Mouse (Mus musculus) erythroid progenitor cell, adult 5-6 weeks (primary cell): Measurements from ENCODE around the gene Slc12a7. TPM values are rescaled to one million over a fixed set of nuclear protein-coding genes. Genes with fewer than 3 reads are reported as not detected.
"Not testable (repeated sequence)": the region's sequence is repeated elsewhere in the genome, so short reads cannot be mapped to it uniquely, and the experiment has no call there.

Experiments used
- ATAC-seq: replicated peaks from 2 replicates; pipeline ENCODE4 v1.8.0; 2016; ENCODE audit warnings: moderate number of reproducible peaks, mild to moderate bottlenecking, moderate TSS enrichment, inconsistent platforms; ENCODE audit not compliant: poor library complexity, low FRiP score, severe bottlenecking
- total RNA-seq, 2 experiments: library from RNA; stranded (forward) in 1 of 2; stranded (reverse) in 1 of 2; fragments of 150-400 nt in 1 of 2; fragments of 186-747, 209-891 nt in 1 of 2; gene quantifications; 2 replicates each; pipeline versions ENCODE4 v1.2.3 to v1.2.4; 2015 to 2017; ENCODE audit warnings: low replicate concordance in 2 of 2

Slc12a7 gene
- 1.7 and 4.3 TPM in 2 replicates for total RNA-seq (2015; ENCODE audit: low replicate concordance)
- 1.1 and 1.5 TPM in 2 replicates for total RNA-seq (2017; ENCODE audit: low replicate concordance)

DNA sequence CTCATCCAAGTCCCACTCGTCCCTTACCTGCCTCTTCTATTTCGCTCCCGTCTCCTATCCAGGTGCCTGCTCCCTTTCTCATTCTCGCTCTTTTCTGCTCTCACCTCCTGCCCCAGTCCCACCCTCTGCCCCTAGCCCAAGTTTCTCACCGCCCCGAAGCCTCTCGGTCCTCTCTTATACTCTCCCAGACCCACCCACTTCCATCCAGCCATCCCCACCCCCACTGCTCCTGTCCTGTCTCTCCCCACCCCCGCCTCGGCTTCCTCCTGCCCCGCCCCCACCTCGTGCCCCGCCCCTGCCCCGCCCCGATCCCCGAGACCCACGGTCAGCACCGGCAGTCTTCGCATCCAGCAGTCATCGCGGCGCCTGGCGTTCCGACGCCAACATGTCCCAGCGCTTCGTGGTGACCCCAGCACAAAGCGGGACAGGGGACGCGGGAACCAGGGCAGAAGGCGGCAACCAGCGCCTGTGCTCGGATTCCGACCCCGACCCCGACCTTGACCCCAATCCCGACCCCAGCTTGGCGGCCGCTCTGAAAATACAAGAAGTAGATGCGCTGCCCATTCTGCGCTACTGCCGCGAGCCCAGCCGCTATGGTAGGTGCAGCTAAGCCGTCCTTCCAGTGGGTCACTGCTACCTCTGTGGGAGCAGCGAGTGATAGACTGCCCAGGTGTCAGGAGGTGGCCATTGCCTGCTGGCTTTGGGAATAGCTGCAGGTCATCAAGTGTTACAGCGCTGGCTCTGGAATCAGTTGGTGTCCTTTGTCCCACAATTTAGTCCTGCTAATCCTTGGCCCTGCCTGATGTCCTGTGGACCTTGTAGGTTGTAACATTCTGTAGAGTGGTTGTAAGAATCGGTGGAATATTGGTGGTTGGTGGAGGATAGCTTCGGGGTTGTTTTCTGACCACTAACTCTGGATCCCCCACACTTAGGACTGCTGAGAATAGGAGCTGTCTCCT, at the start of gene Slc12a7:
Gene Slc12a7, plus strand, starts transcription at position 353 of the 959 bp plus-strand sequence.
- no peak for ATAC-seq

DNA sequence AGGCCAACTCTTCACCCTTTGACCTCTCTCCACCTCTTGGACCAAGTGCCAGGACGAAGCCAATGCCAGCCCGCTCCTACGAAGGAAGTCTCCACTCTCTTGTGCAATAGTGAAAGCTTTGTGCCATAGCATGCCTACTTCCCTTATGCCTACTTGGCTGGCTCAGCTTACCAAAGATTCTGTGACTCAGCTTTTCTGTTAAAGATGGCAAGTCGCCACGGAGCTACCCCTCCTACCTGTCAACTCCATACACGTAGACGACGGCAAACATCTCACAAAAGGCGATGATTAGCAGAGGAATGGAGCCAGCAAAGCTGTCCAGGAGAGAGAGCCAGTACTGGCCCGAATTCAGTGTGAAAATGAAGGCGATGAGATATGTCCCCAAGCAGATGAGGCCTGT, 49.2 kb upstream of the Slc12a7 start:
- no peak for ATAC-seq

DNA sequence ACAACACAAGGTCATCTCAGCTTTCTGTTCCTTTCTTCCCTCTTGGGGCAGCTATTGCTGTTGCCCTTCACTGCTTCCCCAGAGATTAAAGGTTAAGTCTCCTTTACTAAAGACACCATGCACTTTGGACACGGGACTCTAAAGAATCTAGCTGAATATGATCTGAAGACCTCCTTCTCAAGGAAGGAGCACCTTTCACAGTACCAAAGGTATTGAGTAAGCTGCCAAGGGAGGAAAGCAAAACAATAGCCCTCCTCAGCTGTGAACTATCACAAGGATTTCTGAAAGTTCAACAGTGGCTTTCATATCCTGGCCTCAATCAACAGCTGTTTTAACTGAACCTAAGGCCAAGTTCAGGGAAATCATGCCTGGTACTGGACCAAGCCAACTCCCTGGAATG, 48.5 kb upstream of the Slc12a7 start:
- ATAC-seq: no peak

DNA sequence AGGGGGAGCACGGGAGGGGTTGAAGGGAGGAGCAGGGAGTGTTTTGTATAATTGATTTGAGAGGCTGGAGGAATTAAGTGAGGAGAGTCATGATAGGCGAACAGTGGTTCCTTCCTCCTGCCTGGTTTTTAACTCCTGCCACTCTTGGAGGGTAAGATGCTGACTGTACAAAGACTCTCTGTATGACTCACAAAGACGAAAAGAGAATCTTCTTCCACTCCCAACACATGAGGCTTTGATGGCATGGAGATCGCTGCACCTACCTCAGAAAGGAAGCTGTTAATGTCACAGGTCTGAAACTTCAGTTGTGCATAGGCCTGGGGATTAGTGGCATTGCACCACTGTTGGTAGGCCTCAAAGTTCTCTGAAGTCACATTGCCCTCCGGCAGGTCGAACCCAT, 47.4 kb upstream of the Slc12a7 start:
- ATAC-seq: no peak

DNA sequence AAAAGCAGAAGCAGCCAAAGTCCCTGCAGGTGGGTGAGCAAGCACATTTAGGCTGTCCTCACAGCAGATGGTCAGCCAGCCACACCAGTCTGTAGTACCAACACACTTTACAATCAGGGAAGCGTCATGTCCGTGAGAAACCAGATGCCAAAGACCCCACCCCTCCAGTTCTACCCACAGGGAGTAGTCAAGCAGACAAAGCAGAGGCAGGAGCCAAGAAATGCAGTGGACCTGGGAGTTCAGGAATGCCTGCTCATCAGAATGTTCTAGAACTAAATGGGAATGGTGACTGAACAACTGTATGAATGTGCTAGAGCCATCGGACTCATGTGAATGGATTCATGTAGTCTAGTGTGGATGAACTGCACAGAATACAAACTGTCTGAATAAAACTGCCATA, 45.3 kb upstream of the Slc12a7 start:
- no peak for ATAC-seq

DNA sequence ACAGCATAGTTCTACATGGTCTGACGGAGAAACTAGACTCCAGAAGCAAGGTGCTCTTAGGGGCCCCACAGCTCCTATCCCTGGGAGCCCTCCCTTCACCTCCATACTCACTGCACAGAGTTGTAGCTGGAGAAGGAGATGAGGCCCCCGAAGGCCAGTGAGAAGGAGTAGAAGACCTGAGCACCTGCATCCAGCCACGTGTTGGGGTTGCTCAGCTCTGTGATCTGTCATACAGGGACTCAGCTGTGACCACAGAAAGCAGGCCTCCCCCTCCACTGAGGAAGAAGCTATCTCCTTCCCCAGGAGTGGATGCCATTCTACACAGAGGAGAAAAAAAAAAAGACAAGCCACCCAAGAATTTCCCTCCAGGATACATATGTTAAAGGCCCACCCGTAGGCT, 44.0 kb upstream of the Slc12a7 start:
- ATAC-seq: no peak

DNA sequence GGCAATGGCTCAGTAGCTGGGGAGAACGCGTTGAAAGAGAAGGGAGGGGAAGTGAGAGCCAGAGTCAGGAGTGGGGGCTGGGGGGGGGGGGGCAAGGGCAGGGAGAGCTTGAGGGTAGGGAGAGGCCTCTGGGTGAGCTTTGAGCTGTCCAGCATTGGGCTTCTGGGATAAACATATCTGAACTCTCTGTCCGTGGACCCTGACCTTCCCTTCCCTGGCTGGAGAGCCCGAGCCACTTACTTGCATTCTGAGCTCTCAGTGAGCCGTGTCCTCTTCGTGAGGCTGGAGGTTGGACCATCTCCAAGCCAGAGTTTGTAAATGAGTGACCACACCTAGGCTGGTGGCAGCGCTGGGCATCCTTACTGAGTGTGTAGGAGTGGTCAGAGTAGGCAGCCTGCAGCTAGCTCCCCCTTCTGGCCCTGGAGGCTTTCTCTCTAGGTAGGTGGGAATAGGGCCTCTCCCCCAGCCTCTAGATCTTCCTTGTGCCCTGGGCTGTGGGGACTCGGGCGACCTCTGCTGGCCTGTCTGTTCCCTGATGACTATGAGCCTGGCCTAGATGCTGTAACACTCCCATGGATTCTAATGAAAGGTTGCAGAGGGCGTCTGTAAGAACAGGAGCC, 40.5 kb upstream of the Slc12a7 start:
- ATAC-seq: 0 out of 2 replicates have a peak, but pooled peaks have one; percentile 23

DNA sequence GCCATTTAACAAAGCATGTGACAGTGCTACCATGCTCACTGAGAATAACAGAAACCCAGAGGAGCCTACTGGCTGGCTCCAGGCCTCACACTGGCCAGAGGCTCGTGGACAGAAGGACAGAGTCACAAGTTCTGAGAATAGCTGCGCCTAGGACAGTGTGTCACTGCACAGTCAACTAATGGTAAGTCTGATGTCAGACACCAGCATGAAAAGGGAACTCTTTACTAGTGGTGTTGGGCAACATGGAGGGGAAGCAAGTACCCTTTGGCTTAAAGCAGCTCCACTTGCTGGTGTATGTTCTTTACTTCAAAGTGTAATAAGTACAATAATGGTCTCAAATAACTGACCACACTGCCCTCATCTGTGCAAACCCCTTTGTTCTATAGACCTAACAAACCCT, 39.6 kb upstream of the Slc12a7 start:
- ATAC-seq: no peak

DNA sequence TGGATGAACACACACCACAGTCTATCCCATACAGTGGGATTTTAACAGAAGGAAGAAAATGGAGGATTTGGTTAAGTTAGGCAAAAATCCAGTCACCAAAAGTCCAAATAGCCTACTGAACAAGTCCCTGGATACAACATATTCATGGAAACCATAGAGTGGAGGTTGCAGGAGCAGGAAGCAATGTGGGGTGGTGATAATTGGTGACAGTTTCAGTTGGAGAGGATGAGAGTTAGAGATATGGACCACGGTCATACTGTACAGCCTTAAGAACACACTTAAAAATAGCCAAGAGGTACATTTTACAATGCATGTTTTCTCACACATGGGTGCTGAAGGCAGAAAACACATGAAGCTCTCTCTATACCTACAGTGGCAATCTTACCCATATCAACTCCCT, 37.9 kb upstream of the Slc12a7 start:
- ATAC-seq: no peak

DNA sequence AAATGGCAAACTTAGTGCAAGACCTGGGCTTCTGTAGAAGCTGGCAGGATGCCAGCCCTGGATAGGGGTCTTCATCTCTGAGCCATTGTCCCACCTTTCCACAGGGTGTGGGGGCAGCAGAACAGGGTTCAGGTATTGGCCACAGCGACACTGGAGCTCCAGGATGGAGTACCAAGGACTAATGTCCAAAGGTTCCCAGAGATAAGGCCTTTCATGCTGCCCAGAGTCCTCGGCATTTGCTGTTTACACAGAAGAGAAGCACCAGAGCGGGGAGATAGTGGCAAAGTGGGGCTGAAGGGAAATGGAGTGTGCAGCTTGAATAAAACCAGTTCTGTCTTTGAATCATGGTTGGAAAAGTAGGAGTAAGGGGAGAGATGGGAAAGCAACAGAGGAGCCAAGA, 36.4 kb upstream of the Slc12a7 start:
- no peak for ATAC-seq

DNA sequence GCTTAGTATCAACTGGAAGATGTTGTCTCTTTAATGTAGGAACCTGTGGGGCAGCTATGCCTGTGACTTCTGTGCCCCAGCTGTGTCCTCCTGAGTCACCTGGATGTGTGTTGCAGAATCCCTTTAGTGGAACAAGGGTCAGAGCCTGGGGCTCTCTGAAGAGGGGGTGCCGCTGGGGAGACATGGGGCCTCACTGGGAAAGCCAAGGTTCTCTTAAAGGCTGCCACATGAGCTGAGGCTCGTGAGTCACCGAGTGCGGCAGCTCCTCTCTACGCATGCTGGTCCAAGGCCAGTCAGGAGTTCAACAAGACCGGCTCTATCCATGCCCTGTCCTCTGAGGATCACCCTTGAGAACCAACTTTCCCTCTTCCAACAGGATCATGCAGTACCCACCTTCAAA, 33.2 kb upstream of the Slc12a7 start:
- no peak for ATAC-seq

DNA sequence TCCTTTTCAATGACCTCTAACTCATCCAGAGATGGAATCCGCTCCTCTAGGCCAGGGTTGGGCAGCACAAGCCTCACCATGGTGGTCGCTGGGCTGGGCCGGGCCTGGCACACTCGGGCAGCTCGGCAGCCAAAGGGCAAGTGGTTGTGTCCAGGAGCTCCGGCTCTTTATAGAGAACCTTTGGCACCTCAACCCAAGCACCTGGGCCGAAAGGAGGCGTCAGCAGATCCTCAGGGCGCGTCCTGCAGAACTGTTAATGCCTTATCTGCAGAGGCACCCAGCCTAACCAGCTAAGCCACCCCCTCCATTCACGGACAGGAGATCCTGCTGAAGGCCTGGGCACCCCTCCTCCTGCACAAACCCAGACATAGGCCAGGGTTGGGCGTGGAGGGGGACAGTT, 32.3 kb upstream of the Slc12a7 start:
- ATAC-seq: no peak

DNA sequence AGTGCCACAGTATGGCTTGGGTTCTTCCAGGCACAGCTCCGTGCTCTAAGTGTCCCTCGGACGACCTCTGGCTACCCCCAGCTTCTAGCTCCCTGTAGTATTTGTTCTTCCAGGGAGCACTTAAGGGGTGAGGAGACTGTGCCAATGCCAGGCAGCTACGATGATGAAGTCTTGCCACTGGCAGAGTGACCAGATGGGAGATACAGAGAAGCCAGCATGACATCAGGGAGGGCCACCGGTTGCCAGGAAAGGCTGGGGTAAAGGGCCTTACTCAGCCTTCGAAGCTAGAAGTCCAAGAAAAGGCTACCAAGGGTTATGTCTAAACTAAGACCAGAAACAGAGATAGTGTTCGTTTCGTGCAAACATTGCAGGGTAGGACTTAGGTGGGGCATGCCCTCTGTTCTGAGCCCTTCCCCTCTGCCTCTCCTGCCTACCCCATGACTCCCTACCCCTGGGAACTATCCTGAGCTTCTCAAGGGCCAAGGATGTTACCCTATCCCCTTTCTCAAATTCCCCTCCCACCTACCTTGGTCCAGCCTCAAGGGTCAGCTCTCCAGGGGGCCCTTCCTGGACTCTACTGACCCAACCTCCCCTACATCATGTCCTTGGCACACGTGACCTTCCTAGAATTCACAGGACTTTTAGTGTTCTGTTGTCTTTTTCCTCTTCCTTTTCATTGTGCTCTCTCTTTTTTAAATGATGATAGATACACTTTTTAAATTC, 31.6 kb upstream of the Slc12a7 start:
- ATAC-seq: no peak

DNA sequence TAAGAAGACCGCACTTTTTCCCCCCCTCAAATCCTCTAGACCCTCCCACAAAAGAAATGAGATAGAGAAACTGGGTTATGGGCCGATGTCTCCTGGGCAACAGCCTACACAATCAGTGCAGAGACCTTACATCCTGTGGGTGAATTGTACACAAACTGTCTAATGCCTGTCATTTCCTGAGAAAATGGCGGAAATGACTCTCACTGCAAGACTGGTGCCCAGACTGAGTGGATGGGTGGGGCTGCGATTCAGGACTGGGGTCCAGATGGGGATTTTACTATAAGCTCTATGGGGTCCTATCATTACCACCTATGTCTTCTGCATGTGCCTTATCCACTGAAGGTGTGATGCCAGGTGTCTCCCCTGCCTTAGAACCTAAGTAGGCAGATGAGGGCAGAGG, 30.1 kb upstream of the Slc12a7 start:
- ATAC-seq: no peak

DNA sequence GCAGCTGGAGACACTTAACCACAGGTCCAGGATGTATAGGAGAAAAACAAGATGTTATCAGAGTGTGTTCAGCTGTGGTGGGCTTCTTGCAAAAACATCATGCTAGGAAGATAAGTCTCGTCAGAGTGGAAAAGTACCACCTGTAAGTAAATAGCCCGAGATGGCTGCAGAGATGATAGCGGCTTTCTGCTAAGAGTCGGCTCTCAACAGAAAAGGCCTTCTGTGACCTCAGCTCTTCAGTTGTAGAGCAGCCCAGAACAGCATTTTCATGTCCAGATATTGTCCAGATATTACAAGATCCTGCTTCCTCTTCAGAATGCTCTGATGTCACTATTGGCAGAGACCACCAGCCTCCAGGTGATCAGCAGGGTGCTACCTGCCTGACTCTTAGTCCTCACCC, 29.4 kb upstream of the Slc12a7 start:
- ATAC-seq: not testable (repeated sequence)

DNA sequence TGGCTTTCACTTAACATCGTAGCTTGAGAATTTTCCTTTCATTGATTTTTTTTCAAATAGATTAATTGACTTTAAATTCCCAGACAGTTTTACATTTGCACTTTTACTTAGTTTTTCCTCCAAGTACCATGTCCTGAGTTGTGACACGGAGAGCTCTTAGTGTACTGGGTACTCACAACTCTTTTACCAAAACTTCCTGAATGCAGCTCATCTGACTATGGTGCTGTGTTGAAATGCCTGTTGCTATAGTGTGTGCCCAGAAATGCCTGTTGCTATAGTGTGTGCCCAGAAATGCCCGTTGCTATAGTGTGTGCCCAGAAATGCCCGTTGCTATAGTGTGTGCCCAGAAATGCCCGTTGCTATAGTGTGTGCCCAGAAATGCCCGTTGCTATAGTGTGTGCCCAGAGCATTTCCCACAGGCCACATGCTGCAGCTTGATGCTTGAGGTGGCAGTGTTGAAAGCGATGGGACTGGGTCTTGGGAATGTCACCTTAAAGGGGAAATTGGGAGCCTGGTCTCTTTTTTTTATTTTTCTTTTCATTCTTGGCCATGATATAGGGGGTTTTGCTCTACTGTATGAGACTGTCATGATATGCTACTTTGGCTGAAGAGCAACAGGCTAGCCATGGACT, 28.1 kb upstream of the Slc12a7 start, which contains the start of gene Slc6a19:
Gene Slc6a19, minus strand, starts transcription at position 172 of the 632 bp plus-strand sequence.
- ATAC-seq: no peak

DNA sequence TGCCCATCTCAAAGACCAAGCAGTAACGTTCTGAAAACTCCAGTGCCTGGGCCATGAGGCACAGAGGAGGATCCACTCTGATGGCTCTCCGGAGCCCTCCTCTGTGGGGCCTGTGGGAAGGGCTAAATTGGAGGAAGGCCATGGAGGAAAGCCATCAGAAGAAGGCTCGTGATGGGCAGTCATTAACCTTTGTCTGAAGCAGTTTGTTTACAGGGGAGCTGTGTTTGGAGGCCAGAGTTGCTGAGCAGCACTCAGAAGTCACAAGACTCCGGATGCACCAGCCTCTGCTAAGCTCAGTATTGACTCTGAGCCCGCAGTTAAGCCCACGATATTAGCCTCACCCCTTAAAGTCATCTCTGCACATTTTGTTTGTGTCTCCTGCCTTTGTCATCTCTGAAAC, 23.4 kb upstream of the Slc12a7 start:
- ATAC-seq: no peak

DNA sequence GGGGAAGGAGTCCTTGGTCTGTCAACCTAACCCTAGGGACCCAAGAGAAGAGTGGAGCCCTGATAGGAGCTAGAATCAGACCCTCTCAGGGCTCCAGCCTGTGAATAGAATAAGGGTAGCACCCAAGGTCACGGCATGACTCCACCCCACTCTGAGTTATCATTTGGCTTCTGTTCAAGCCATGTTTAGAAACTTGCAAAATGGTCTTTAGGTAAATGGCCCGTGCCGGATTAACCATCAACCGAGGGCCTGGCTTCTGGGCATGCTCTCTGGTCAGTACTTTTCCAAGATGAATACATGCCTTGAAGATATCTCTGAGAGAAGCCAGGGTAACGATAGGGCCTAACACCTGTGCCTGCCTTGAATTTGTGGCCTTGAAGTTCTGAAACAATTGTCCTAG, 21.7 kb upstream of the Slc12a7 start:
- ATAC-seq: no peak

DNA sequence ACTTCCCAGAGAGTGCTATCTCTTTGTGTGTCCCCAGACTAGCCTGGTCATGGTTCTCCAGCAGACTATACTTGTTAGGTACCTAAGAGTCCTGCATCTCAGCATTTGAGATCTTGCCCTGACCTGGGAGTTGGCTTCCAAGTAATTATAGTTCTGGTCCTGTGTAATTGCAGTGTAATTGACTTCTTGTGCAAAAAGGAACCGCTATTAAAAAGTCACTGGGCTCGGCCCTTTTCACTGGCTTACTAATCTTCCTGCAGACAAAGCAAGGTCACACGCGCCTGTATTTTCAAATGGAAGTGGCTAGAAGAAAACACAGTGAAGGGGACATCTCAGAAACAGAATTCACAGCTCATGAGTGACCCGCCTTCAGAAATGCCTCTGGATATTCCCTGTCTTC, 21.1 kb upstream of the Slc12a7 start:
- no peak for ATAC-seq

DNA sequence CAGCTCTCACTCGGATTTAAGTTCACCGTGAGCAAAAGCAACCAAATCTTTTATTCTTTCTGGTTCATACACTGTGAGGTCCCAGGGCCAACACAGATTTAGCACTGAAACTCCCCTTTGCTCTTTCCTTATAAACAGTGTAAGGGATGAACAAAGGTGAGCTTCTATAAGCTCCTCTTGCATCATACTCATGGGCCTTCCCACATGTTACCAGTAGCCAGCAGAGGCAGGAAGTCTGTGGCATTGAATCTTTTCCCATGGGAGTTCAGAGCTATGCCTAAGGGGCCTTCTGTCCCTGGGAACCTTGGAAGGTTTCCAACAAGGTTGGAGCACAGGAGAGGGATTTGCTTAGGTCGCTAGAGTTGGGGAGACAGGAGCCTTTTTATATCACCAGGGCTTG, 20.7 kb upstream of the Slc12a7 start:
- no peak for ATAC-seq
